Mouse (Mus musculus) olfactory bulb, adult 2 months (tissue): Measurements from ENCODE around the gene Foxp1.

Experiments used
- CTCF ChIP-seq: fragments of 200-500 bp; IDR thresholded peaks from 2 replicates; pipeline ENCODE4 v1.5.1; 2012; ENCODE audit warnings: low read depth, mild to moderate bottlenecking, low read length, moderate library complexity; ENCODE audit not compliant: insufficient read depth
- POLR2A ChIP-seq: fragments of 200-500 bp; IDR thresholded peaks from 2 replicates; pipeline ENCODE4 v1.6.1; 2012; ENCODE audit warnings: mild to moderate bottlenecking, low read depth, low read length, moderate library complexity; ENCODE audit not compliant: insufficient read depth

DNA sequence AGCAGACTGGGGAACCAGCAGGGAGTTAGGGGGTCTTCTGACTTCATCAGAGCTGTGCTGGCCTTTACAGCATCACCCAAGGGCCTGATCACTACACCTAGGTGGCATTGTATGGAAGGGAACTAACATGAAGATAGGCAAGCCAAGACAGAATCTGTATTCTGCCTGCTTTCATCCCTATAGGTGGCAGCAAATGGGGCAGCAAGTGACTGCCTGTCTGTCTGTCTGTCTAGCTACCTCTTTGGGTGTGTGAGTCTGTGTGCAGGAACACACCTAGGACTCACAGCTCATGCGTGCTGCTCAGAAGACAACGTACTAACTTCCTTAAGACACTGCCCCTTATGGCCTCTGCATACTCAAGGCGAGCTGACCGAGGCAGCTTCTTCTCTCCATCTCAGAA lies 147.1 kb downstream of the Foxp1 start:
- no peak for TF ChIP-seq CTCF
- no peak for TF ChIP-seq POLR2A
